Mouse (Mus musculus) ES-E14 (cell line): ENCODE data around the gene Stac.

Experiments used
- CHD2 ChIP-seq: IDR thresholded peaks from 2 replicates; pipeline ENCODE4 v1.6.1; 2014; ENCODE audit warnings: mild to moderate bottlenecking, low read depth, low read length, inconsistent platforms
- HCFC1 ChIP-seq: IDR thresholded peaks from 2 replicates; pipeline ENCODE4 v1.6.1; 2012; ENCODE audit warnings: low read length, inconsistent platforms, borderline replicate concordance; ENCODE audit not compliant: insufficient read depth
- MAFK ChIP-seq: IDR thresholded peaks from 2 replicates; pipeline ENCODE4 v1.6.1; 2014; ENCODE audit warnings: mild to moderate bottlenecking, low read depth, low read length, inconsistent platforms; ENCODE audit not compliant: insufficient read depth
- ZC3H11A ChIP-seq: IDR thresholded peaks from 2 replicates; pipeline ENCODE4 v1.6.1; 2012; ENCODE audit warnings: low read depth, mild to moderate bottlenecking, inconsistent platforms, low read length, borderline replicate concordance

GRCm38 (mm10) chr9:111737796-111738195 is 47.6 kb upstream of the Stac start:
- TF ChIP-seq ZC3H11A (no peak), CHD2 (no peak), HCFC1 (no peak), MAFK (no peak)
